Mouse (Mus musculus): Measurements from ENCODE around the gene Lnpep. TPM values are rescaled to one million over a fixed set of nuclear protein-coding genes. Genes with fewer than 3 reads are reported as not detected.
"Not testable (repeated sequence)": the region's sequence is repeated elsewhere in the genome, so short reads cannot be mapped to it uniquely, and the experiment has no call there.

Gene Lnpep
- total RNA-seq, 1 experiment from 2014 or later: 120 TPM

DNA sequence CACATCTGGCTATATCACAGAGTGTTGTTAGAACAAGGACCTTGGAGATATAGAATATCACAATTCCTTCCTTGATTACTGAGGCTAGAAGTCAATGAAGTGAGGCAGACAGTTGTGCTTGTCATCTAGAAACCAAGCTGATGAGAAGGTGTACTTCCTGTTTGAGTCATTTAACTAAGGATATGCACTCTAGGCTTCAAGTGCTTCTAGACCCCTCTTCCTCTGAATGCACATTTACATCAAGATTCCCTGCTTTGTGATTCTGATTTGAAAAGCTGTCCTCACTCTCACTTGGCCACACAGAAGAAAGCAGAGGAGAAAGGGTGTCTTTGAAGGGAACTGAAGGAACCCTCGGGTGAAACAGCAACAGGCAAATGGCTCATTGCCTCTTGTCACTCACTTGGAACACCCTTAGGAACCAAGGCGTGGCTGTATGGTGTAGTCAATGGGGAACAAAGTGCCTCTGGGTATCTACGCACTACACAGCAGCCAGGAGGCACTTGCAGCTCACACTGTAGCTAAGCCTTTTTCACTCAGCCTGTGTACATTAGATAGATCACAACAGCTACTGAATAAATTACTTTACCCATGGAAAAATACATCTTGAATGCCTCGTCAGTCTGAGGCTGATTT, 108.3 kb downstream of the Lnpep start:
- 0 out of 2 replicates have a peak, but pooled peaks have one; percentile 40 for ATAC-seq (replicated peaks; ENCODE audit: insufficient number of reproducible peaks, low FRiP score, low TSS enrichment, poor library complexity, severe bottlenecking)

DNA sequence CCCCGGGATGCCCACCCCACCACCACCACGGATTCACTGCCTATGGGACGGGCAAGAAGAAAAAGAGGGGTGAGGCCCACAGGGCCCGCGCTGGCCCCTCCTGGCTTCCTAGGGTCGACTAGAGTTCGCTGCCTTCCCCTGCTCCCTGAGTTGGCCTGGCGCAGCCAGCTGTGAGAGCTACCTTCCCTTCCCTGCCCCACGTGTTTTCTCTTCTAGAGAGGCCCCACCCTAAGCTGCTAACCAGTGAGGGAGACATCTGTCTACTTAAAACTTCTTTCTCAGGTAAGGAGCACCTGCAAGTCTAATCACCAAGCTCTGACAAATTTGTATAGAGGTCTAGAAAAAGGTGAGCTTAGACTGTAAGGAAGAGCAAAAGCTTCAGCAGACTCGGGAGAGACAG, 118.2 kb downstream of the Lnpep start:
- no peak for ATAC-seq (replicated peaks; ENCODE audit: insufficient number of reproducible peaks, low FRiP score, low TSS enrichment, poor library complexity, severe bottlenecking)

DNA sequence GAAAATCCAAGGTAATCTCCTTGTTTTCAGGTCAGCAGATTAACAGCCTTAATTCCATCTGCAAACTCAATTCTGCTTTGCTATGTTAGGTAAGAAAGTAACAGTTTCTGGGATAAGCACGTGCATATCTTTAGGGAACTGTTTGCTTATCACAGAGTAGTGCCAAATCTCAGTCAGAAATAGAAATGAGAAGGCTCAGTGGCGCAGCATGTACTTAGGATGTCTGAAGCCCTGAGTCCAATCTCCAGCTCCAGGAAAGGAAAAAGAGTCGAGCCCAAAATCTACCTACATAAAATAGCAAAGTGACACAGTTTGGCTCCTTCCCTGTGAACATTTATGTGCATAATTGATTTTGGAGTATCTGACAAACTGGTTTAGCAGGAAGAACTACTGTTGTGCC, 125.6 kb downstream of the Lnpep start:
- ATAC-seq (replicated peaks; ENCODE audit: insufficient number of reproducible peaks, low FRiP score, low TSS enrichment, poor library complexity, severe bottlenecking): no peak

DNA sequence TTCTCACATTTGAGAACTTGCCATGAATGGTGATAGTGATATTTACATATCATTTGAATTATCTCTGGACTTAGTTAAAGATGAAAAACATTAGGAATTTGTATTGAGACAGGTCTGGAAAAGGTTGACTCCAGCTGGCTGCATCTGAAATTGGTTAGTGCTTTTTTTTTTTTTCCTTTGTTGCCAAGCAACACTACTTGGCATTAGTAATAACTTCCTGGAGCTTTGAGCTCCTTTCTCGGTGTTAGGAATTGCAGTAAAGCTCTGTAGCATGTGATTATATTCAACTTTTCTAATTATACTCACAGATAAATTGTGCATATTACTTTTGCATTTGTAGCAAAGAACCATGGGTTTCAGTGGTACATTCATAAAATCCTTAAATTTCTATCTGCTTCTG, 126.0 kb downstream of the Lnpep start:
- ATAC-seq (replicated peaks; ENCODE audit: insufficient number of reproducible peaks, low FRiP score, low TSS enrichment, poor library complexity, severe bottlenecking): no peak

DNA sequence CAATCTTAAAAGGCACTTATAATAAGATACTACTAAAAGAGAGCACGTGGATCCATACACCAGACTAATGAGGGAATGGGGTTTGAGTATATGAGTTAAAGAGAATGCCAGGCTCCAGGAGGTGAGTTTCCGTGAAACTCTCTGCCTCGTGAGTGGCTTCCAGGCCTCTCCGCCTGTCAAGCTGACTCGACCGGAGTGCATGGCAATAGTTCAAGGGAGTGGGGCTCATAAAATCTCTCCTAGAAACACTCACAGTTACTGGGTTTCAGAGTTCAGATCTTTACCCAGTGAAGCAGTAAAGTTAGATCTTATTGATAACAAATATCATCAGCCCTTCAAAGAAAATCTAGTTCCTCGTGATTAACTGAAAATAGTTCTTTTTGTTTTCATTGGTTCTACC, 128.1 kb downstream of the Lnpep start:
- no peak for ATAC-seq (replicated peaks; ENCODE audit: insufficient number of reproducible peaks, low FRiP score, low TSS enrichment, poor library complexity, severe bottlenecking)

DNA sequence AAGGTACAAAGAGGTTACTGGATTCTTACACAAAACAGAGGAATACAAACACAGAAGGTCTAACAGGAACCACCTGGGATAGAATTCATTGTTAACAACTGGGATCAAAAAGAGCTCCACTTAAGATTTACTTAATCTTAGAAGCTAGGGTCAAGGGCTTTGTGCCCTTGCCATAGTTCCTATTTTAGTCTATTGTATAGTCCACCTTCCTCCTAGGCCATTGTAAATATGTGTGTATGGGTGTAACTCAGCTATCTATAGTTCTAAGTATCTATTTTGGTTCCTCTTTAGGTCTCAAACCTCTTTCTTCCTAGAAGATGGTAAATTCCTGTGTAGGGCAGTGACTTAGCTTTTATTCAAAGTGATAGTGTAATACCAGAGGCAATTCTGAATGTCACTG, 128.6 kb downstream of the Lnpep start:
- not testable (repeated sequence) for ATAC-seq (replicated peaks; ENCODE audit: insufficient number of reproducible peaks, low FRiP score, low TSS enrichment, poor library complexity, severe bottlenecking)

DNA sequence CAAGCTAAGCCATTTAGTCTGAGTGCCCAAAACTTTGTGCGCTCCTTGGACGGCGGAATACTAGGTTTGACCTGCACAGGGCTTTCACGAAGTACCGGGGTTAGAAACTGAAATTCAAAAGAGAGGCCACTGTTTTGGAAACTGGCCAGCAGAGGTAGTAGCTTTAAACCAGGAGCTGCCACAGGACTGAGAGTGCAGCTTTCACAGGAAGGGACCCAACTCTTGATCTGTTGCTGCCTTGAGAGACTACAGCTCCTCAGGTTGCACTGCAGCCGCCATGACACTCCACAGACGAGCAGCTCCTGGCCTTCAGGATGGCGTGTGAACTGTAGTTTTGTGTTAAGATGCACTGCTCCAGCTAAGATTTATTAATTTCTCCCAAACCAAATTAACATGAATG, 132.7 kb downstream of the Lnpep start:
- ATAC-seq (replicated peaks; ENCODE audit: insufficient number of reproducible peaks, low FRiP score, low TSS enrichment, poor library complexity, severe bottlenecking): no peak

DNA sequence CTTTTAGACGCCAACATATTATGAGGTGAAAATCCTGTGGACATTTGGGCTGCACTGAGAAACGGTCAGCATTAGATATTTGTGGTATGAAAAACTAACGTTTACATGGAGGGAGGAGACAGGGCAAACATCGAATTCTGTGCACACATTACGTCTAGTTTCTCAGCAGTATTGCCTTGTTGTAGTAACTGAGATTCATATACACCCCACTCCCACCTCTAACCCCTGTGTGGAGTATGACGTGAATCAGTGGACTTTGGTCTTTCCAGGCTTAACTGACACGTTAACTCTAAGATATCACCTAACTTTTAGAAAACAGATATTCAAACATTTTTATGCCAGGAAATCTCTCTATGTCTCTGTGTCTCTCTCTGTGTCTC, 133.2 kb downstream of the Lnpep start:
- no peak for ATAC-seq (replicated peaks; ENCODE audit: insufficient number of reproducible peaks, low FRiP score, low TSS enrichment, poor library complexity, severe bottlenecking)

DNA sequence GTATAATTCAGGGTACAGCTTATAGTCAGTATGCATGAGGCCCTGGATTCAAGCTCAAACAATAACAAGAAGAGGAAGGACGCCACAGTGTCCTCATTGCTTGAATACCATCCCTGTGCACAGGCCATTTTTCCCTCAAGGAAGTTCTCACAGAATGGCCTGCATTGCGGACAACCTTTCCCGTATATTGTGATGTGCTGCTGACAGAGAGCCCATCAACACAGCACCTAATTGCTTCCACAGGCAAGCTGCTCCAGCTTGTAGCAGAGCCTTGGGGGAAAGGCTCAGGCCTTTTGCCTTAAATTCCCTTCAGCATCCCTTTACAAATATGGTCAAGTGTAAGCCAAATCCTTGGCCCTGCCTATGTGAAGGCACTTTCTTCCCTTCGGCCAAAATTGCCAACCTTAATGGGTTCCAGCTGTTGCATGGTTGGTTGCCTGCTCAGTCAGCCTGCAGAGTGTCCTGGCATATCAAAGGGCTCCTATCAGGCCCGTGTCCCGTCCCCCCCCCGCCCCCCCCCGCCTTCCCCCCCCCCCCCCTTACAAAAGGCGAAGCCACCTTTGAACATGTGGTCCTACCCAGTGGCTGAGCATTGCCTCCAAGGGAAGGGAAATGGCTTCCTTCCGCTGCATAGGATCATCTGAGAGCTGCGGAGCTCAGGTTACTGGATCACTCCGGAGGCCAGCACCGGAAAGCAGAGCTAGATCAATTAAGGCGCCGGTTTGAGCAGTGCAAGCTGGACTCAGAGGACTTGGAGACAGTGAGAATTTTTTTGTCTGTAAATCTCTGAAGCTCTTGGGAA, 133.8 kb downstream of the Lnpep start:
- ATAC-seq (replicated peaks; ENCODE audit: insufficient number of reproducible peaks, low FRiP score, low TSS enrichment, poor library complexity, severe bottlenecking): no peak

DNA sequence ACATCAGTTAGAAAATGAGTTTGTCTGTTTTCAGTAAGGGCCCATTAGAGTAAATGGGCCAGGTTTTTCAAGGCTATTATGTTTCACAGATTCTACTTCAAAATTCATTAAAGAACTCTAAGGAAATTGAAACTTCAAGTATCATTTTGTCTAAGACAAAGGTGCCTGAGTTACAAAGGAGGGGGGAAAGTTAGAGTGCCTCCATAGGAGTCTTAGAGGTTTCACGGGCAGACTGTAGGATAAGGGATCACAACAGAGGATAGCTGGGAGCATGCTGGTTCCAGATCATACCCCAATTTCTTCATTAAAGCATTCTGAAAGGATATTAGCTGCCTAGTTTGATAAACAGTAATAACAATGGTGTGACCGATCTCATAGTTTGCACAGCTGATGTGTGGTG, 139.1 kb downstream of the Lnpep start:
- no peak for ATAC-seq (replicated peaks; ENCODE audit: insufficient number of reproducible peaks, low FRiP score, low TSS enrichment, poor library complexity, severe bottlenecking)

Other genes with a start within 250 kb of the Lnpep start
- not detected in 3 replicates for gene Lix1, start 222.4 kb downstream of the Lnpep start, total RNA-seq (2017)
- gene Vmn2r90, start 78.7 kb upstream of the Lnpep start, total RNA-seq (2017): 0.32 TPM in 1 of 3 replicates, not detected in the others
- 0.10 TPM in 1 of 3 replicates, not detected in the others for gene Spaca6, start 202.1 kb upstream of the Lnpep start, total RNA-seq (2017)
- not detected in 3 replicates for gene Has1, start 230.2 kb upstream of the Lnpep start, total RNA-seq (2017)